Mouse (Mus musculus) brain, adult 2 months (tissue): ENCODE data around the gene Fbxw7.

Source experiments
- DNase-seq: peaks from one replicate; pipeline ENCODE4 v3.0.0; 2011; ENCODE audit warnings: low read depth, low spot score

The Fbxw7 gene

DNA sequence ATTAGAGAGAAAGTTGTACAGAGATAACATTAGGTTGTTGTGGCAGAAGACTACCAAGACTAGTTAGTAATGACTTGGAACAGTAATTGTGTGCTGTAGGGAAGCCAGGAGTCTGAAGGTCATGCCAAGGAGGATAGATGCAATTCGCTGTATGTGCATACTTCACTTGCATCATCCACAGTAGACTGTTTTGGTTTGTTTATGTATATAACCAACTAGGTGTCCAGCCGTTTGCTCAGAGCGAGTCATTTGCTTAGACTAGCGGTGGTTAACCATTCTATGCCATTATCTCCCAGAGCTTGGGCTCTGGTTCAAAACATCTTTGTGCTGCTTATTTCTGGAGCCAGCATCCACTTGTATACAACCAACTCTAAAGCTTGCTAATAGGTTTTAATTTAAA lies 134.3 kb downstream of the Fbxw7 start:
- no peak for DNase-seq

DNA sequence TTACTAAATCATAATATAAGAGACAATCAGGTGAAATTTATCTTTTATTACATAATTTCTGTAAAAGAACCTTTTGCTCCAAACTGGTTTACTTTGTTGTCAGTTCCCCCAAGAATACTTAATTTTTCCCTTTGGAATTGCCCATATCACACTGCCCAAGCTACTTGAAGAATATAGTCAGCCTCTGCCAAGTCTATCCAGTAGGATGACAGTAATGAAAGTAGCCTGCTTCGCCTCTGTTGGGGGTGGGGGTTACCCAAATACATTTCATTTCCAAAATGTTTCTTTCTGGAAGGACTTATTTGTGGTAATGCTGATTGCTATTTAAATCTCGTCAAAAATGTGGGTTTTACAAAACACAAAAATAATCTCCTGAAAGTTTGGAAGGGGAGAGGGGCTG lies 136.6 kb downstream of the Fbxw7 start:
- DNase-seq, result no peak

DNA sequence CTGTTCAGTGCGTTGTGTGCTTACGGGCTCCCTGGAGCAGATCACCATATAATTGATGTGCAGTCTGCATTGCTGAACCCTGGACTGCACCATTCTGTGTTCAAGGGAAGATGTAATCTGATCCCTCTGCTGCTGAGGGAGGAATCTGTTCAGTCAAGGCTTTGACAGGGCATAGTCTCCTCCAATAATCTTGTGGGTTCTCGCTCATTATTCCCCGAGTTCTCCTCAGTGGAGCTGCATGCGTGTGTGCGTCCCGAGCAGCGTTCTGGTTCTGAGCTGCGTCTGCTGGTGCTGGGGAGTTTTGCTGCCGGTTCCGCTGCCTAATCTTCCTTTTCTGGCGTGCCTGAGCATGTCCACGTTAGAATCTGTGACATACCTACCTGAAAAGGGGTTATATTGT lies 137.1 kb downstream of the Fbxw7 start:
- peak; percentile 97 for DNase-seq

DNA sequence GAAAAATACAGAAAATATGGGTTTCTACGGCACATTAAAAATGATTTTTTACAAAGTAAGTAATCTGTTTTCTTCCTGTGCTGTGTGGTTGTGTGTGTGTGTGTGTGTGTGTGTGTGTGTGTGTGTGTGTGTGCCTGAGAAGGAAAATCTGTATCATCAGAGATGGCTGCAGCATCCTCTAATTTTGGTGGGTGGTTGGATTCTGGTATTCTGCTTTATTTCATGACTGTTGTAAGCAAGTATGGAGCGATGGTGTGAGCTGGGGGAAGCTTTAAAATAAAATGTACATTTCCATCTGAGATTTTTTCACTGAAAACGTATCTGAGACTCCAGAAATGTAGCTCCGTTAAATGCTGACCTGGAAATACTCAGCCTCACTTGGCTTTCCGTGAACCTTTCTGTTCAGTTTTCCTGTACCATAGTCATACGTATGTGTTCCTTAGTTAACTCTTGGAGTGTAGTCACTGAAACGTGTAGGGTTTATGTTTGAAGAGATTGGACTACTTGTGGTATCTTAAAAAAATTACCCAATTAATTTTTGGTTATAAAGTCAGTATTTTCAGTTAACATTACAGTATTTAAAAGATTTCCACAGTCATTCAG lies 137.6 kb downstream of the Fbxw7 start:
- DNase-seq, result peak; percentile 67

DNA sequence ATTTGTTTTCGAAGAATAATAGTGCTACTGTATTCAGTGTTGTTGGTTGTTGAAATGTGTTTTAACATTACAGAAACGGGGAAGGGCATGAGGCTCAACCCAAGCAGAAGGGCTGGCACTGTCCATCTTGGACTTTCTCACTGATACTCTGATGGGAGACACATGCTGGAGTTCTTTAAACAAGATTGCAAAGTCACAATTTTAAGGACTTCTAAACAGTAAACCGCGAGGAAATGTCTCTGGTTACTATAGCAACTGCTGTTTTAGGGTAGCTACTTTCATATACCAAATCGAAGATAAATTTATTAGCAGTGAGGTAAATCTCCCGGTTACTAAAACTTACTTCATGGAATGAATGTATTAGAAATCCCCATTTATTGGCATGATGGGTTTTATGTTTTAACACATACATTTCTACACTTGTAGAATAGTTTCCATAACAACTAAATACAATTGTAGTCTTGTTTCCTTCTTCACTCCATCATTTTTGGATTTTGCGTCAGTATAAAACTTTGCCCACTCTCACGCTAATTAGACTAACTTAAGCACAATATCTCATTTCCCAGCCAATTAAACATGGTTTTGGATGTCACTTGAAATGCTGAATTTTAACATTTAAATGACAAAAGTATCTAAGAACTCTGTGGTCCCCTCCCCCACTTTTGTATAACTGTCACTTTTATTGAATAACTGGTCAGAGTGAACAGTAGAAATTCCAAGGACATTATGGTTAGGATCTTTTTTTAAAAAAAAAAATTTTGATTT lies 140.1 kb downstream of the Fbxw7 start:
- no peak for DNase-seq

DNA sequence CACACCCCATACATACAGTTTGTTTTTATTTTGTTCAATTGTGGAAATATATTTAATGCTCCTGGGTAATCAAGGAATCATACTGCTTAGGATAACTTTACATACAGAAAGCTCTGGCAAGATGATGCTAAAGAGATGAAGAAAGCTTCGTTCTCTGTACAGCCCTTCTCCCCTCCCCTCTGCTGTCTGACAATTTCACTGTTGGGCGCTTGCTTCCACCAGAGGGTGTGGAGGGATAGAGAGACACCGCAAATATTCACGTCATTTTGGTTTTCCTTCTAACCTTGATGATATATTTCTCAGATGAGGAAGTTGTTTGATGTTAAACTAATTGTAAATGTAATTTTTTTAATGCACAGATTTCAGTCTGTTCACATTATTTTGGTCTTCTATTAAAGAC lies 140.8 kb downstream of the Fbxw7 start:
- peak; percentile 76 for DNase-seq

DNA sequence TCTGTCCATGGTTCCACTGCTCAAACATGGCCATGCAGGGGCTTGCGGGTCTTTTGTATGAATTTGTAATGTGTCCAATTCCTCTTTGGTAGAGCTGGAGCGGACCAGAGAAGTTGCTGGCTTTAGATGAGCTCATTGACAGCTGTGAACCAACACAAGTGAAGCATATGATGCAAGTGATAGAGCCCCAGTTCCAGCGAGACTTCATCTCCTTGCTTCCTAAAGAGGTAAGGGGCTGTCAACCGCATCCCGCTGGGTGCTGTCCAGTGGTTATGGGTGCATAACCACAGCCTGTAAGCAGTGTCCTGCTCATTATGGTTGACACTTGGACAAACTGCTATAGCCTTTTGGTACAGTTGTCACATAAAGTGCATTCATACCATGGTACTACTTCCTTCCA lies 150.1 kb downstream of the Fbxw7 start:
- no peak for DNase-seq

DNA sequence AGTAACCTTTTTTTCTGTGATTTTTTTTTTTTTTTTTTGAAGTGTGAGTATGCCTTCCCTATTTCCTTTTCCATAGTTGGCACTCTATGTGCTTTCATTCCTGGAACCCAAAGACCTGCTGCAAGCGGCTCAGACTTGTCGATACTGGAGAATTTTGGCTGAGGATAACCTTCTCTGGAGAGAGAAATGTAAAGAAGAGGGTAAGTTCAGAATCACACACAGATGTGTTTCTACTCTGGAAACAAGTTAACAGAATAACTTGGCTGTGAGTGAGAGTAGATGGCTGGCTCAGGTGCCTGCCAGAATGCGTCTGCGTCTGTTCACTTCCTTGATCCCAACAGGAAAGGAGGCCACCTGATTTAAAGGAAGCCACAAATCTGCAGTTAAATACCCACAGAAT lies 152.3 kb downstream of the Fbxw7 start:
- no peak for DNase-seq

DNA sequence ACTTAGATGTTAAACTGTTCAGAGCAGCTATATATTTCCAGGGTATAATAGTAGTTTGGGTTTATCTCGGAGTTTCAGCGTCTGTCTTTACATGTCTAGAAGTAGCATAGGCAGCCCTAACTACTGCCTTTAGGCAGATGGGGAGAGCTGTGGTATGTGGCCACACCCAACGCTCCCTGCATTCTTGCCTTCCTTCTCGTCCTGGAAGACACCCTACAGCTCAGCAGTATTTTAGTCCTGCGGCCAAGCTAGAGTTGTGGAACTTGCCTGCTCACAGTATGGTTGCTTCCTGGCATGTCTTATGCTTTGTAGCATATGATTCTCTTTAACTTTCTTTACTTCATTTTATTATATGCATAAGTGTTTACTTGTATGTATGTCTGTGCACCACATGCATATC lies 156.5 kb downstream of the Fbxw7 start:
- DNase-seq, result no peak

DNA sequence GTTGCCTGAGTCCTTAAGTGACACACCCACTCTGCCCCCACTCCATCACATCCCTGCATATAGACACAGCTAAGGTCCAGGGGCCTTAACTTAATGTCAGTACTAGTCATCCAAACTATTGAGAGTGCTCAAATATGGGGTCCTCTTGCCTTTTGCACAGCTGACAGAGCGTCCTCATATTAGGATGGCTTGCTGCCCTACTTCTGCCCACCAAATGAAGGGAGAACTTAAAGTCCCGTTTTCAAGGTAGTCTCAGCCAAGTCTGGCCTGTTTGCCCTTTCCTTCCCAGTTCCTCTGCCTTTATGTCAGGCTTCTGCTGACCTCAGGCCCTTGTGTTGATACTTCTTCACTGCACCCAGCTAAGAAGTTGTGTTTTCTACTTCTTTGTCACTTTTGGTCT lies 157.8 kb downstream of the Fbxw7 start:
- DNase-seq, result no peak

DNA sequence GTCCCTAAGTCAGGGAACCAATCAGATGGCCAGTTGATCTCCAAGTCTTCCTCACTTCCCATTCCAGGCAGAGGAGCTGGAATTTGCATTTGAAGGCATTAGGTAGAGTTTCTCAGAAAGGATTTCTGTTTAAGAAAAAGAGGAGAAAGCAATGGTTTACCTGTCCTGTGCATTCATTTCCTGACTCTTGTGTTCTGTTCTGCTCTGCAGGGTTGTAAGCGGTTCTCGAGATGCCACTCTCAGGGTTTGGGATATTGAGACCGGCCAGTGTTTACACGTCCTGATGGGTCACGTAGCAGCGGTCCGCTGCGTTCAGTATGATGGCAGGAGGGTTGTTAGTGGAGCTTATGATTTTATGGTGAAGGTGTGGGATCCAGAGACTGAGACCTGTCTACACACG lies 159.1 kb downstream of the Fbxw7 start:
- no peak for DNase-seq

DNA sequence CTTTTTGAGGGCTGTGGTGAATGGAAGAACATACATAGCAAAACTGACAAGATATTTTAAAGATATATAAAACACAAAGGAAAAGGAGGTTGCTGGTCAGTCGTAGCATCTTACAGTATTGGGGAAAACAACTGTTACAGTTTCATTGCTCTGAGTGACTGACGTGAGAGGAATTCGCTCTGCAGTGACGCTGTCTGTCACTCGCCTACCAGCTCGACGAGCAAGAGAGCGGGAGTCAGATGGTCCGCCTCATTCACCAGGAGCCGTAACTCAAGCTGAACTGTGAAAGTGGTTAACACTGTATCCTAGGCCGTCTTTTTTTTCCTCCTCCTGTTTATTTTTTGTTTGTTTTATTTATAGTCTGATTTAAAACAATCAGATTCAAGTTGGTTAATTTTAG lies 163.6 kb downstream of the Fbxw7 start:
- no peak for DNase-seq

DNA sequence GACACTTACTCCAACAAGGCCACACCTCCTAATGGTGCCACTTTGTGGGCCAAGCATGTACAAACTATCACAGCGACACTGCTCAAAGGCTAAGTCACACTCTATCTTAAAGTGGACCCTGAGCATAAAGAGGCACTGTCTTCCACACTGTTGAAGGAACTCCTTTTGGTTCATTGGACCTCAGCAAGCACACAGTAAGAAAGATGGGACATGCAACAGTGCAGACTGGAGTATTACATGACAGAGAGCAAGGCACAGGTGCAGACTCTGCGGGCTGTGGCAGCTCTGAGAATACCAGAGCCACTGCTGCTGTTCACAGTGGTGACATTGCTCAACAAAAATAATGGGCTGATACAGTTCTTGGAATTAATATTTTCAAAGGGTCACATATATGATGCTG lies 165.1 kb downstream of the Fbxw7 start:
- no peak for DNase-seq

DNA sequence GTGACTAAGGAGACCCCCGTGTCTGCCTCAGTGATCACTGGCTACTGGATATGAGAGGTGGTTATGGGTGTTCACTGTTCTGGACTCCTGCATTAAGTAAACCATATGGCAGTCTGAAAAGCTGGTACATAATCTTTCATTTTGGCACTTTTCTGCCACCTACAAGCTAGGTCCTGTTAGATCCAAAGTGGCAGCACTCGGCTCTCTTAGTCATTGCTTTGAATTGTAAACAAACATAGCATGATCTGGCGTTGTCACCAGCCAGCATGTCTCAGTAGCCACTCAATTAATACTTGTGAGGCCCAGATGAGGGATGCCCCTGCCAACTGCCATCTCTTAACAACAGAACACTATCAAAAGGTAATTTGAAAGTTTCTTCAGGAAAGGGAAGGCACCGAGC lies 167.6 kb downstream of the Fbxw7 start:
- DNase-seq, result peak; percentile 63

DNA sequence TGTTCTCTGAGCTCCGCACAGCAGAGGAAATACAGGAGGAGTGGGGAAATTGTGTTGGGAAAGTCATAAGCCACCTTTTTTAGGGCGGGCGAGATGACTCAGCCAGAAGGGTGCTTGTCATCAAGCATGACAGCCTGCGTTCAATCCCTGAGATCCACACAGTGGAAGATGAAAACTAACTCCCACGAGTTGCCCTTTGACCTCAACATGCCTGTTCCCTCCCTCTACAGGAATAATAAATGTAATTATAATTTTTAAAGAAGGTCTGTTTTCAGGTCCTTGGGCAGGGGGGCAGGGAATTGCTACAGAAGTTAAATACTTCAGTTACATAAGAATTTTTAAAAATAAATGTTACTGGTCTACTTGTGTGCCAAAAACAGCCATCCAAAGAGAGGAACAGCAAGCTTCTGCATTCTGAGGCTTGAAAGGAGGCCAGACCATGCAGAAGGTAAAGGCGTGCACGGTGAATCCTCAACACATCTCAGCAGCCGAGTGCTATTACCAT lies 170.1 kb downstream of the Fbxw7 start:
- DNase-seq, result peak; percentile 90

DNA sequence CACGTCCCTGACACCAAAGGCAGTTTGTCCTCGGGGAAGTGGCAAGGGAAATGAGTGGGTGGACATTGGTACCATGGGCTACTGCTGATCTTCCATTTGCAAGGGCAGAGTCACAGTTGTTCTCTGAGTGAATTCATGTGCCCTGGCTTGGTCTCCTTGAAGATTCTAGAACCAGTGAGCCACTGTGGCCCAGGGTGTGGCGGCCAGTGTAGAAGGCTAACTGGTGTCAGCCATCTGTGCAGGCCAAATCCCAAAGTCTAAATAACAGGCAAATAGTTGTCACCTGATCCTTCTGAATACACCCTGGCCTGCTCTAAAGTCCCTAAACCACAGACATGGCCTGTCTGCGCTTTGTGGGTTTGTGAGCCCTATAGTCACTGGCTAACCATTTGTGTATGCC lies 173.8 kb downstream of the Fbxw7 start:
- DNase-seq, result no peak

DNA sequence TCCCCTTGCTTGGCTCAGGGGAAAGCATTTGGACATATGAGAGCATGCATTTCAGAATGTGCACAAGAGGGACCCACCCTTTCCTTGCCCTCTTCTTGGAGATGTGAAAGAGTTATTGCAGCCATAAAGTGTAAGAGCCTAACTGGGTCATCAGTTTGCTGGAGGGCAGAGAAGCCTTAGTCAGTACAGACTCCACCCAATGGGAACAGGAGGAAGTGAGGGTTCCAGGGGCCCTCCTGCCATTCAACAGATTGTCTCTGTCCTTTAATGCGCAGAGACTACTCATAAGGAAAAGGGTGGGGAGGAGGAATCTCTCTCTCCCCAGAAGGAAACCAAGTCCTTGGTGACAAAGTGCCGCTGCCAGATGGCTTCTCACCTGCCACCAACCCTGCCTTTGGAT lies 190.2 kb downstream of the Fbxw7 start:
- no peak for DNase-seq

DNA sequence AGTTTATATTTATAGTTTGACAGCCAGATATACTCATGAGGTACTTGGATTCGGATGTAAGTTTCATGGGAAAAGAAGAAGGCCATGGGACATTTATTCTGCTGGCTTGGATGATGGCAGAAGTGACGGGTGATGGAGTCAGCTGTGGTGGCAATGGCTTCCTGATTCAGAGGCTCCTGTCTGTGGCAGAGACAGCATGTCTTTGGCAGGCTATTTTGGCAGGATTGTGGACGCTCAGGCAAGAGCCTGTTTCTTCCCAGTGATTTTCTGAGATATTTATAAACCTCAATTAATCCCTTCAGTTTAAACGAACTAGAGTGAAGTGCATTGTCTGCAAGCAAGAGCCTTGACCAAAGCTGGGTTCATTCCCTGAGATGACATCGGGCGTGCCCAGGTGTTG lies 197.8 kb downstream of the Fbxw7 start:
- peak; percentile 52 for DNase-seq

DNA sequence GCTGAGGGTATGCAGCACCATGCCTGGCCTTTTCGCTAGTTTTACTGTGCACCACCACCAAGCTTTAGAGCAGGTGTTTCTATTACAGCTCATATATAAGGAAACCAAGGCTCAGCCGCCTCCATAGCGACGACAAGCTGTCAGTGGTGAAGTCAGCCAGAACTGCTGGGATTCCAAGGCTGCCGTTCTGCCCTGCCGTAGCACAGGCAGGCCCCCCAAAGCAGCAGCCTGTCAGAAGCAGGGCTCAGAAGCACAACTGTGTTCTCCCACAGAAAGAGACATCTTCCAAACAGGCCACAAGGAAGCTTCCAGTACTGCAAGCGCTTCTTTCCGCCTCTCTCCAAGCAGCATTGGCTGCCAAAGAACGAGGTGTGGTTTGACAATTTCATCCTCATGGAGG lies 200.6 kb downstream of the Fbxw7 start:
- DNase-seq, result peak; percentile 91

DNA sequence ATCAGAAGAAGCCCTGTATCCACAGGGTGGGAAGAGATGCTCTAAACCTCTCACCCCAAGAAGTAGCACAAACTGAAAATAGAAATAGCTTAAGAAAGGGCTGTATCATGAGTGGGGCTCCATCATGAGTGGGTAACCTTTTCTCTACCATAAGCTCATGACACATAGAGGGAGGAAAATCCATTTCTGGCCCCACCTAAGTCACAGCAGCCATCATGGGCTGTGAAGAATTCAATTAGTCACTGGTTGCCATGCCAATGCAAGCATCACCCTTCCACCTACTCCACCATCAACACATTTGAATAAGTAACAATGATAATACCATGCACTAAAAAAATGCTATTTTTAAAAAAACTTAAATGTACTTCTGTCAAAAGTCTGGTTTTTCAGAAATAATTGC lies 205.1 kb downstream of the Fbxw7 start:
- DNase-seq, result peak; percentile 91

DNA sequence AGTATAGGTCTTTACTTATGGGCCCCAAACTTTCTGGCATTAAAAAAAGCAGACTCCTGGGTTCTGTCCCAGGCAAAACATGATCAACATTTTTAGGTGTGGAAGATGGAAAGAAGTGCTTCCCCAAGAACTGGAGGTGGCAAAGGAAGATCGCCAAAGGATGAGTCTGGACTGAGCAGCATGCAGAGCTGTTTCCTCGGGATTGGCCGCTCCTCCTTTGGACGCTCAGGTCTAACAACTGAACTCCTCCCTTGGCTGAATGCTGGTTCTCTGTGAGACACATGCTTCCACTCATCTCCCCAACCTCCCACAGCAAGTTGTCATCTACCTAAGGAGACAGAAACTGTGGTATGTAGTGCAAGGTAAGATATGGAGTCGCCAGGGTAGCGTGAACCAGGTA lies 206.7 kb downstream of the Fbxw7 start:
- peak; percentile 68 for DNase-seq

DNA sequence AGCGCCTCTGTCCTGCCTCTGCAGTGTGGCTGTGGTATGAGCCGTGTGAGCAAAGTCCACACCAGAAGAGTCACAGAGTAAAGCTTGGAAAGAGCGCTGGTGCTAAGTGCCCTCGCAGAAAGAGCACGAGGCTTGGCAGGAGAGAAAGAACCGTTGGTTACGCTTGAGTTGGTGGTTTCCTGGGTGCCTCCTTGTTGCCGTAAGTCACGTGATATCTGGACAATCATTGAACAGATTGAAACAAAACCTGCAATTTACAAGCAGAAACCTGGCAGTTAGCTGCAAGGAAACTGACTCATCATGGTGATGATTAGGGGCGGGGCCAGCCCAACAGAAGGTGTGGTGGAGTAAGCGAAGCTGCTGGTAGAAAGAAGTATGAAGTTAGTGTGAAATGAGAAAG lies 207.7 kb downstream of the Fbxw7 start:
- peak; percentile 43 for DNase-seq

DNA sequence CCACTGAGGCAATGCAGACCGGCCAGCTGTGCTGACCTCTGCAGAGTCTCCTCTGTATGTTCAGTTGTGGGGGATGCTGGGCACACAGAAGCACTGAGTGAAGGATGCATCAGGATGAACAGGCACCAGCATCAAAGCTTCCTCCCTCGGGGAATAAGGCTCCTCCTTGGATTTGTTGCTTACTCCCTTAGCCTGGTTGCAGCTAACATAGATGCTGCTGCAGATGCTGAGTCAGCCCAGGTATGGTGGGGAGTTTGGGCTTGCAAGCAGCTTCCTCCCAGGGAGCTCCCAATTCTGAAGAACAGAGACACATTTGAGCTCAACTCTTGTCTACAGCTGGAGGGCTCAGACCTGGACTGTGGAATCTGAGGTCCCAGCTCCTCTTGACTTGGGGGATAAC lies 209.2 kb downstream of the Fbxw7 start:
- DNase-seq, result peak; percentile 51
